Mouse (Mus musculus): ENCODE measurements at regions not wholly inside any gene's neighbourhood (a gene's known extent, or its start where the extent isn't known, plus 50 kb on each side); places are given as distances from the start of the nearest gene placed in this dataset.
A peak's percentile ranks its signal among the peaks of the same experiment; 100 is the strongest.

GRCm38 (mm10) chr7:84739965-84740390 is 50.2 kb upstream of the Zfand6 start:
- ATAC-seq (ENCODE audit: low read depth) = peak; percentile 66; the same call in 1 of the 2 replicates
- Histone ChIP-seq H3K27me3 (ENCODE audit: control insufficient read depth, insufficient read depth, low read depth, low read length) (no peaks in the 10 kb centered on the region), H3K4me1 (ENCODE audit: control insufficient read depth, low read depth, low read length) (no peaks in the 10 kb centered on the region), H3K27ac (ENCODE audit: low read length) (no peak overlapping the region), H3K4me2 (ENCODE audit: low read depth, low read length) (no peak overlapping the region), H3K9me3 (replicated peaks; ENCODE audit: control insufficient read depth, low read length) (no peaks in the 10 kb centered on the region), H3K36me3 (ENCODE audit: control insufficient read depth, insufficient read depth) (no peaks in the 10 kb centered on the region), H3K4me3 (ENCODE audit: low read depth, low read length) (no peak overlapping the region), H3K9ac (ENCODE audit: low read depth, low read length) (no peak overlapping the region)
- 9% methylated on average over 2 of the region's 2 CpGs for WGBS (ENCODE audit: insufficient replicate concordance)
